Mouse (Mus musculus) MEL (cell line): ENCODE measurements at regions not wholly inside any gene's neighbourhood (a gene's known extent, or its start where the extent isn't known, plus 50 kb on each side); places are given as distances from the start of the nearest gene placed in this dataset.

Source experiments
- DNase-seq: peaks from one replicate; pipeline ENCODE4 v3.0.0; 2011; ENCODE audit warnings: low read depth, low spot score
- H3K27ac ChIP-seq: 2 replicates; pipeline ENCODE4 v1.5.1; 2012; ENCODE audit warnings: low read depth, mild to moderate bottlenecking, control low read depth, low read length, moderate library complexity; ENCODE audit not compliant: control insufficient read depth
- H3K27me3 ChIP-seq, 2 experiments: fragments of 150-350 bp in 1 of 2; sonication (generic) in 1 of 2; 2 replicates each; pipeline ENCODE4 v1.6.1; 2012; ENCODE audit warnings: low read length in 2 of 2, mild to moderate bottlenecking in 2 of 2, improper control_type of control experiment in 1 of 2, moderate library complexity in 1 of 2; ENCODE audit not compliant: insufficient read depth in 2 of 2, control insufficient read depth in 1 of 2
- H3K36me3 ChIP-seq, 2 experiments: 2 replicates each; pipeline ENCODE4 v1.6.1; 2012 to 2014; ENCODE audit warnings: low read length in 2 of 2, improper control_type of control experiment in 1 of 2, inconsistent platforms in 1 of 2, mild to moderate bottlenecking in 1 of 2; ENCODE audit not compliant: insufficient read depth in 2 of 2, control insufficient read depth in 1 of 2
- H3K4me1 ChIP-seq, 2 experiments: fragments of 150-350 bp in 1 of 2; sonication (generic) in 1 of 2; 2 replicates each; pipeline ENCODE4 v1.6.1; 2012; ENCODE audit warnings: low read length in 2 of 2, improper control_type of control experiment in 1 of 2, mild to moderate bottlenecking in 1 of 2; ENCODE audit not compliant: insufficient read depth in 2 of 2, control insufficient read depth in 1 of 2
- H3K4me3 ChIP-seq, 2 experiments: fragments of 150-350 bp in 1 of 2; sonication (generic) in 1 of 2; 2 replicates each; pipeline ENCODE4 v1.5.1; 2012; ENCODE audit warnings: low read depth in 2 of 2, low read length in 2 of 2, mild to moderate bottlenecking in 2 of 2, moderate library complexity in 2 of 2, control low read depth in 1 of 2, improper control_type of control experiment in 1 of 2; ENCODE audit not compliant: control insufficient read depth in 1 of 2, insufficient read depth in 1 of 2
- H3K79me2 ChIP-seq: 2 replicates; pipeline ENCODE4 v1.6.1; 2012; ENCODE audit warnings: mild to moderate bottlenecking, low read length, moderate library complexity; ENCODE audit not compliant: control insufficient read depth, poor library complexity, insufficient read depth
- H3K9ac ChIP-seq: 2 replicates; pipeline ENCODE4 v1.6.1; 2012; ENCODE audit warnings: low read depth, mild to moderate bottlenecking, control low read depth, low read length, moderate library complexity; ENCODE audit not compliant: control insufficient read depth, poor library complexity, severe bottlenecking
- H3K9me3 ChIP-seq: fragments of 150-350 bp; sonication (generic); replicated peaks from 2 replicates; pipeline ENCODE4 v1.6.1; 2012; ENCODE audit warnings: mild to moderate bottlenecking, low read length, improper control_type of control experiment, moderate library complexity; ENCODE audit not compliant: insufficient read depth
- CHD1 ChIP-seq: IDR thresholded peaks from 2 replicates; pipeline ENCODE4 v1.6.1; 2012; ENCODE audit warnings: low read depth, mild to moderate bottlenecking, inconsistent platforms, low read length, improper control_type of control experiment
- E2F4 ChIP-seq: IDR thresholded peaks from 2 replicates; pipeline ENCODE4 v1.6.1; 2011; ENCODE audit warnings: low read depth, low read length, improper control_type of control experiment, borderline replicate concordance
- EP300 ChIP-seq, 2 experiments: IDR thresholded peaks; 2 replicates each; pipeline ENCODE4 v1.6.1; 2011; ENCODE audit warnings: improper control_type of control experiment in 2 of 2, low read length in 2 of 2, low read depth in 1 of 2, mild to moderate bottlenecking in 1 of 2
- MXI1 ChIP-seq: IDR thresholded peaks from 2 replicates; pipeline ENCODE4 v1.6.1; 2011; ENCODE audit warnings: mild to moderate bottlenecking, low read depth, low read length, improper control_type of control experiment
- MYC ChIP-seq: IDR thresholded peaks from 2 replicates; pipeline ENCODE4 v1.6.1; 2011; ENCODE audit warnings: low read depth, mild to moderate bottlenecking, low read length, improper control_type of control experiment, moderate library complexity
- POLR2A ChIP-seq, 2 experiments: IDR thresholded peaks; 2 replicates each; pipeline ENCODE4 v1.6.1; 2011 to 2012; ENCODE audit warnings: low read length in 2 of 2, mild to moderate bottlenecking in 2 of 2, control low read depth in 1 of 2, improper control_type of control experiment in 1 of 2, low read depth in 1 of 2, moderate library complexity in 1 of 2; ENCODE audit not compliant: control insufficient read depth in 1 of 2, insufficient read depth in 1 of 2, poor library complexity in 1 of 2
- RCOR1 ChIP-seq: IDR thresholded peaks from 2 replicates; pipeline ENCODE4 v1.6.1; 2012; ENCODE audit warnings: low read depth, mild to moderate bottlenecking, inconsistent platforms, low read length, improper control_type of control experiment
- USF2 ChIP-seq, 2 experiments: IDR thresholded peaks; 2 replicates each; pipeline ENCODE4 v1.6.1; 2011 to 2012; ENCODE audit warnings: improper control_type of control experiment in 2 of 2, low read length in 2 of 2, borderline replicate concordance in 1 of 2, inconsistent platforms in 1 of 2, low read depth in 1 of 2, mild to moderate bottlenecking in 1 of 2; ENCODE audit not compliant: insufficient read depth in 1 of 2

DNA sequence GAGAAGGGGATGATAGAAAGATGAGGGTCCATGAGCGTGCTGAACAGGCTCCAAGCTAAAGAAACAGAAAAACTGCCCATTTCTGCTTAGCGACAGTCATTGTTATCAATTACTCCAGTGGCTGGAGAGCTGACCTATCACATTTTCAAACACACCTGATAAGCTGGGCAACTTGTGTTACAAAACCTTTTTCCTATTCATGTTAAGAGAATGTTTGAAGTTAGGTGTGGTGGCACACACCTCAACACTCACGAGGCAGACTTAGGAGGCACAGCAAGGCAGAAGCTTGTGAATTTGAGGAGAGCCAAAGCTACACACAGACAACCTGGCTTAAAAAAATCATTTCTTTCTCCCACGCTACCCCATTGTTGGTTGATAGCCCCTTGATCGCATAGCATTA is 50.9 kb upstream of the Zcchc13 start:
- H3K27ac ChIP-seq, result no peak overlapping the region
- H3K4me1 ChIP-seq, result peaks cover 0 to 2% of the 10 kb centered on the region in 2 experiments; a peak in 1 of 4 replicates
- no peak for TF ChIP-seq E2F4
- TF ChIP-seq MYC, result no peak
- no peak for TF ChIP-seq POLR2A (IDR thresholded peaks at IDR 0.05; ENCODE audit: control insufficient read depth in 1 of 2, insufficient read depth in 1 of 2, low read depth in 1 of 2, low read length in 2 of 2, poor library complexity in 1 of 2)
- no peak for TF ChIP-seq CHD1
- no peak for TF ChIP-seq USF2 (IDR thresholded peaks at IDR 0.05; ENCODE audit: borderline replicate concordance in 1 of 2, insufficient read depth in 1 of 2, low read depth in 1 of 2, low read length in 2 of 2)
- TF ChIP-seq RCOR1, result no peak
- TF ChIP-seq EP300 (IDR thresholded peaks at IDR 0.05; ENCODE audit: low read depth in 1 of 2, low read length in 2 of 2), result no peak
- TF ChIP-seq MXI1, result no peak
- TF ChIP-seq, all 39 proteins: peak for 0
- no peak overlapping the region for H3K4me3 ChIP-seq
- no peak overlapping the region for H3K9ac ChIP-seq
- no peaks in the 10 kb centered on the region for H3K27me3 ChIP-seq
- H3K9me3 ChIP-seq, result no peaks in the 10 kb centered on the region
- H3K36me3 ChIP-seq, result peaks cover 2 to 6% of the 10 kb centered on the region in 2 experiments; a peak in 3 of 4 replicates
- DNase-seq, result no peak
- H3K79me2 ChIP-seq, result no peaks in the 10 kb centered on the region
